Mouse (Mus musculus) heart, postnatal 14 days (tissue): Measurements from ENCODE around the gene 1110004F10Rik. TPM values are rescaled to one million over a fixed set of nuclear protein-coding genes. Genes with fewer than 3 reads are reported as not detected.
"Not testable (repeated sequence)": the region's sequence is repeated elsewhere in the genome, so short reads cannot be mapped to it uniquely, and the experiment has no call there.

Source experiments
- DNase-seq, 2 experiments: peaks; one replicate each; pipeline ENCODE4 v3.0.0; 2021 to 2022
- intact Hi-C: fragments of 180-260 bp; cut with DNase I; formaldehyde crosslinking; loops from one replicate; pipeline ENCODE4 v1.15.1; 2025
- total RNA-seq, 2 experiments: library from RNA; stranded (reverse); gene quantifications; 2 replicates each; pipeline ENCODE4 v1.2.3; 2021

The 1110004F10Rik gene
- total RNA-seq, 2 experiments from 2014 or later: 51.3 to 52.1 TPM

DNA sequence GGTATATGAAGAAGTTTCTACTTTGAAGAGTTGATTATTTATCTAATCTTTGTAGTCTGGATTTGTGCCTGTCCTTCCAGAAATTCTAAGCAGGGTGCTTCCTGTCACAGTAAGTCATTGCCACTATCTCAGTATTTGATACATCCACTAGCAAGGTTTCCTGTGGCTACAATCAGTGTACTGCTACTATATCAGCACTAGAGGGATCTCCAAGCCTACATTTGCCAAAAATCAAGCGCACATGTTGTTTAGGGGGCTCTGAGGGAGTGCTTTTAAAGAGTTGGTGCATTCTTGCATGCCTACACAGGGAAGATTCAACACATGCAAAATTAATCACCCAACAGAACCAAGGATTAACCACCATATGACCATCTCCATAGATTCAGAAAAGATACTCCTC lies 21.5 kb downstream of the 1110004F10Rik start:
- intact Hi-C loops: no loop called here
- DNase-seq: no peak

DNA sequence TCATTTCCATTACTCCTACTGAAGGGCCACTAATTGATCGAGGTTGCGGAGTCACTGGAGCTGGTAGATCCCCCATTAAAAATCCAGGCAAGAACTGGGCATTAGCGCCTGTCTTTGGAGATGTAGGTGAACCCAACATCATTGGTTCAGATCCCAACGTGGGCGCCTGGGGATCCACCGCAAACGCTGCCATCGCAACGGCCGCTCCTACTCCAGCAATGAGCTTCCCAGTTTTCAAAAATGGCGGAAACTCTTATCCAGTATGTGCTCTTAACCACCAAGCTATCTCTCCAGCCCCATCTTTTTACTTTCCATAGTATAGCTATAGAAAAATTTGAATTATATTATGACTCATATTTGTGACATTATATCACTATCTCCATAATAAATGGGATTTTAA lies 45.2 kb downstream of the 1110004F10Rik start, which contains the start of gene Gm4353:
Gene Gm4353, minus strand, starts transcription at position 270 of the 400 bp plus-strand sequence.
- intact Hi-C loops, DNase-seq: not testable (repeated sequence)

DNA sequence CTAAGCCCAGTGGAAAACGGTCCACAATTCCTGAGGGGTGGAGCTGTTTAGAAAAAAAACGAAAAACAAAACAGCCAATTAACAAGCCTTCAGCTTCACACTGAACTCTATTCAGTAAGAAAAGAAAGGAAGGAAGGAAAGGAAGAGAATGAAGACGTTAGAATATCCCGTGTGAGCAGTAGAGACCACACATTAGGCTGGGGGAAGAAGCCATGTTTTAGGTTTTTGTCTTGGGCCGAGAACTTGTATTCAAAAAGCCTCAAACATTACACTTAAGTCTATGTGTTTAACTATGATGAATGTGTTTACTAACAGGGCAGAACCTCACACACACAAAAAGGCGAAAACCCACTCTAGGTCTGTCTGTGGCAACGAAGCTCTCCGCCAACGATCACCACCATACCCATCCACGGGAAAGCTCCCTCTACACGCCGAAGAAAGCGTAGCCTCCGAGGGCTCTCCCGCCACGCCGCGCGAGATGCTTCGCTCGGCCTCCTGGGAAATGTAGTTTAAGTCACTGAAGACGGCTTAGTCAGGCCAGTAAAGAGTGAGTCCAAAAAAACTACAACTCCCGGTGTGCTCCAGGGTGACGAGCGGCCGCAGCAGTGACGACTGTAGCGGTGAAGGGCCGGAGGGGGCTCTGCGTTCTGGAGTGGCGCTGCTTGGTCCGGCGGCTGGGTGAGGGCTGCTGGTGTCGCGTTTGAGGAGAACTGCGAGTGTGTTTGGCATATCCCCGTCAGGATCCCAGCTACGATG lies 53.7 kb downstream of the 1110004F10Rik start:
- DNase-seq: peak; percentile 92 to 96
- intact Hi-C loops: no loop called here

DNA sequence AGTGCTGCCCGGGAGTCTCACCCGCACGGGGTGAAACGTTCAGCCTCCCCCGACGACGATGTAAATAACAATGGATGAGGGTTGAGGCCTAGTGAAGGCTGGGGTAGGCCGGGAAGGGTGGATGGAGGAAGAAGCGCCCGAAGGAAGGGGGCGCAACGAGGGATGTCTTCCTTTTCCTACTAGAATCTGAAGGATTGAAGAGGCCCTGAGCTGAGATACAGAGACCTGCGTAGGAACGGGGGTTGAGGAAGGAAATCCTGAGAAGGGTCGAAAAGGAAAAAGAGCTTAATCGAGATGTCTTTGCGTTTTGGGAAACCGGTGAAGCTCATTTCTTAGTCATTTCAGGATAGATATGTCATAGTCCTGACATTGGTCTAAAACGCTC lies 54.3 kb downstream of the 1110004F10Rik start:
- no peak for DNase-seq
- intact Hi-C loops: no loop called here

DNA sequence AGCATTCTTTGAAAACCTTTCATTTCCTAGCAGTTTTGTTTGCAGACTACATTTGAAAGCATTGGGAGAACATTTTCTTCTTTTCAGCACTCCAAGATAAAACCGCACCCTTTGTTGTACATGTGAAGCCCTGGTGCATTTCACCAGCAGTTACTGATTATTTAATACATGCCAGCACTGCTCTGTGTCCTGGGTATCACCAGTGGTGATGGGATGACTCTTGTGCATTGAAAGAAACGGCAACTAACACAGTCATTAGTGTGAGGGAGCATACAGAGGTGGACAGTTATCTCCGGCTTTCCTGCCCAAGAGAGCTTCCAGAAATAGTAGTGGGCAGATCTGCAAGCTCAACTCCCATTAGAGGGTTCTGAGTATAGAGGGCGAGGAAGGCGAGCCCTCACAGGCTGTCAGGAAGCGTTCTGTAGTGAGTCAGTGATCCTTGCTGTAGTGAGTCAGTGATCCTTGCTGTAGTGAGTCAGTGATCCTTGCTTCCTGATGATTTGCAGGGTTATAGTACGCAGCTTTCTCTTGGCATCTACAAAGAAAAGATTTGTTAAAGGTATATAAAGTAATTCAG lies 60.8 kb downstream of the 1110004F10Rik start:
- intact Hi-C loops: no loop called here
- DNase-seq: peak in 1 of 2 experiments; percentile 11

DNA sequence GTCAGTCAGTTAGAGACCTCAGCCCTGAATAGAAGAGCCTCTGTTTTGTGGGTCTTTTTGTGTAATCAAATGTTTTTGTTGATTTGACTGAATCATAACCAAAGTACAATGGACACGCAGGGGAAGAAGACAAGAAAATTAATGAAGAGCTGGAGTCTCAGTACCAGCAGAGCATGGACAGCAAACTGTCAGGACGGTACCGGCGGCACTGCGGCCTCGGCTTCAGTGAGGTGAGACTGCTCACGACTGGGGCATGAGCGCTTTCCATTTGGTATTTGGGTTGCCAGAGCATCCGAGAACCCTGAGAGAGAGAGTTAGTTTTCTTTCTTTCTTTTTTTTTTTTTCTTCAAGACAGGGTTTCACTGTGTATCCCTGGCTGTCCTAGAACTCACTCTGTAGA lies 63.9 kb downstream of the 1110004F10Rik start:
- intact Hi-C loops: no loop called here

DNA sequence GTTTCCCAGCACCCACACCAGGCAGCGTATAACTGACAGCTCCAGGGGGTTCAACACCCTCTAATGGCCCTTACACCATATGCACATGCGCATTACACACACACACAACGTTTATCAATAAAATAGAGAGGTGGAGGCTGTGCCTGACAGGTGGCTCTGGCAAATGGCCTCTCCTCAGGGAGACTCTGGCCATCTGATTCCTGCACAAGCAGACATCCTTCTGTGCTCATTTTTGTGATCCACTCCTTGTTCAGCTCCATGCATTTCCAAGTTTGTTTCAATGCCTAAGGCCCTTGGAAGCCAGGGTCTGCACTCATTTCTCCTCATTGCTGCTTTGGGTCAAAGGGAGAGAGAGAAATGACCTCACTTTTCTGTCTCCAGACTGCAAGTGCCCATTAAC lies 71.5 kb downstream of the 1110004F10Rik start:
- no peak for DNase-seq
- intact Hi-C loops: no loop called here

More for the DNA sequence above, 63.9 kb downstream of the 1110004F10Rik start:
- no peak for DNase-seq

DNA sequence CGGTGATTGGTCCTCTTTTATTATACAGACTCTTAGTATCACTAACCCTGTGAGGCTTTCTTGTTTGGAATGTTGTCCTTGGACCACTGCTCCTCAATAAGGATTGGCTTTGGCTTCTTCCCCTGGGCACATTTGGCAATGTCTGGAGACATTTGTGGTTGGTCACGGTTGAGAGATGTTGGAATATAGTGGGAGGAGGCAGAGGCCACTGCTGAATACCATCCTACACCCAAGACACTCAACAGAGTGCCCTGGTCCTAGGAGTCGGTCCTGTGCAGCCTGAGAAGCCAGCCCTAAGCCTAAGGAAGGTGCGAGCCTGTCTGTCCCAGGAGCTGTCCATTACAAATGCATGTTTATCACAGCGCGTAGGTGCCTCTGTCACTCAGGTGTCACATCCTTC lies 72.3 kb downstream of the 1110004F10Rik start:
- intact Hi-C loops: no loop called here
- no peak for DNase-seq

DNA sequence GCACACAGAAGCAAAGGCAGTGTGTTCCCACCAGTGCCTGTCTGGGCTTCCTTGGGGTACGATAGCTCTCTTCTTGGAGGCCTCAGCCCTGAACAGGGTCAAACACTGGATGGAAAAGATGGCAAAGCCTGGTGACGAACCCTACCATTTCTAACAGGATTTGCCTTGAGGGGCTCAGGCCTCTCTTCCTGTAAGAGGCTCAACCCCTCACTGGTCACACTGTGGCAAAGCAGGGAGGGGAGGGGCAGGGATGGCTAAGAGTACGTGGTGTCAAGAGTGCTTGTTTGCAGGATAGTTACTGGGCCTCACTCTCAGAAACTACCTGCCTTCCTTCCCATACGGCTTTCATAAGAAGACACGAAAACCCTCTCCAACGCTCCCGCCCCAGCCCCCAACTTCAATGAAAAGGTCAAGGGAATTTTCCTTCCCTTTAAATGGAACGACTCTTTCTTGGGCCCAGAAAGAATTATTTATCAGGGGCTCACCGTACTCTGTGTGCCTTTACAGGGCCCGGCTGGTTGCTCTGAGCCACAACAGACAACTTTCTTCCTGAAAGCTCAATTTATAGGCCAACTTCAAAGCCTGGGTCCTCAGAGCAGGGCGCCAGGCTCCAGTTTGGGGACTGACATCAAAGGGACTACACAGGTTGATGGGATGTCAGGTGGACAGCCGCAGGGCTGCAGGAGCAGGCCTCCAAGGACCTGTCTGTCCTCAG lies 76.2 kb downstream of the 1110004F10Rik start:
- intact Hi-C loops: no loop called here
- no peak for DNase-seq

DNA sequence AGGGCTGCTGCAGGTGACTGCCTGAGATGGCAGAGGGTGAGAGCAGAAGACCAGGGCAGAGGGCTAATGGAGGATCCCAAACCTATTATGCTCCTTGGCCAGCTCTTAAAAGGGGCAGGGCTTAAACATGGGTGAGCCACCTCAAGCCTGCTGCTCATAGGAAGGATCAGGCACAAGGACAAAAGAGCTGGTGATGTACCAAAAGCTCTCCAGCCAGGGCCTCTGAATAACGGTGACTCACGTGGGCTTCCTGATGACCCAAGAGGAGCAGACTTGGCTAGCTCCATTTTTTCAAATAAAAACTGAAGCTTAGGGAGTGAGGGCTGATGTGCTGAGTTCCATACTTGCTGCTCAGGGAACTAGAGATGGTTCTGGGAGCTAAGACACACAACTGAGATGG lies 76.8 kb downstream of the 1110004F10Rik start:
- no peak for DNase-seq
- intact Hi-C loops: no loop called here

DNA sequence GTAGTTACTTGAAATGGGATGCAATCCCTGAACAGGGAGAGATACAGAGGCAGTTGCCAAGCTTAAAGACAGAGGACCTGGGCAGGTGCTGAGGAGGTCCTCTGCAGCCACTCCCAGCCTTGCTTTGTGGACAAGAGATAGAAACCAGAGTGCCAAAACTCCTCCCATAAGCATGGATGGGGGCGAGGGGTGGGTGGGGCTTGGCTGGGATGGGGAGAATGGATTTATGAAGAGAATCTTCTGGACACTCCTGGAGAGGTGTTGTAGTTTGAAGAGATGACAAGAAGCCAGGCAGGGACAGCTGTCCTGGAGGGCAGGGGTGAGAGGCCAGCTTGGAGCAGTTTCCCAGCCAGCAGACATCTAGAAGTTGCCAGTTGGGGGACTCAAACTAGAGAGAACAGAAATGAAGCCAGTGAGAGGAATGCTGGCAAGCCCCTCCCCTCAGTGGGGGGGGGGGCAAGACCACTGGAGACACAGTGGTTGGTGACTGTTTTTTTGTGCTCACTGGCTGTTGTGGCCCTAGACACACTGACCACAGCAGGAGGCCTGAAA lies 80.2 kb downstream of the 1110004F10Rik start:
- no peak for DNase-seq
- intact Hi-C loops: no loop called here

DNA sequence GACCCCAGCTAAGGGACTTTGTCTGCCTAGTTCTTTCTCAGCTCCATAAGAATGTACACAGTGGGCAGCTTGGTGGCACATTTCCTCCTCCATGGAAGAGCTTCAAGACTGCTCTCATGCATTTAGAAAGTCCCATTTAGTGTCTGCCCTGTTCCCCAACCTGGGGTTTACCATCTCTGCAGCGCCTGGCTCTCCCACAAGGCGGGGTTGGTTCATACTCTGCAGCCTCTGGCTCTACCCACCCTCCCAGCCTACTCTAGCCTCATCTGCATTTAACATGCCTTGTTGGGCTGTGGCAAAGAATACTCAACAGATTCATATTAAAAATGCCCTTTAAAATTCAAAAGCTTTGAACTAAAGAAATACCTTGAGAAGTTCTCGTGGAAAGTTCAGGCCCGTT lies 81.5 kb downstream of the 1110004F10Rik start:
- intact Hi-C loops: no loop called here

DNA sequence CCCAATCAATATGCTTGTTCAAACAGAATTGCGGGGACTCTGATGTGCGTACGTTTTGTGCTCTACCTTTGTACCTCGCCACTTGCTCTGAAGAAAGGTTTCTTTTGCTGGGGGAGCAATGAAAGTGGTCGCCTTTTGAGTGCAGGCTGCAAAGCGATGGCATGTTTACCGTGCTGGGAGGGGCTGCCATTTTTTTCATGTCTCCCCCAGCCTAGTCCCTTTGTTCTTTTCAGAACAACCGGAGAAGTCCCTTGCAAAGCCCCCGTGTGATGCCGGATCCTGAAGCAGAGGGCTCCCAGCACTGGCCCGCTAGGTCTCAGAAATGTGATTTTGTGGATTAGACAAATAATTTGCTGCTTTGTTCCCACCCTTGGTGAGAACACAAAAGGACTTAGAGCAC lies 82.0 kb downstream of the 1110004F10Rik start:
- intact Hi-C loops: no loop called here
- no peak for DNase-seq

More for the DNA sequence above, 81.5 kb downstream of the 1110004F10Rik start:
- DNase-seq: no peak

DNA sequence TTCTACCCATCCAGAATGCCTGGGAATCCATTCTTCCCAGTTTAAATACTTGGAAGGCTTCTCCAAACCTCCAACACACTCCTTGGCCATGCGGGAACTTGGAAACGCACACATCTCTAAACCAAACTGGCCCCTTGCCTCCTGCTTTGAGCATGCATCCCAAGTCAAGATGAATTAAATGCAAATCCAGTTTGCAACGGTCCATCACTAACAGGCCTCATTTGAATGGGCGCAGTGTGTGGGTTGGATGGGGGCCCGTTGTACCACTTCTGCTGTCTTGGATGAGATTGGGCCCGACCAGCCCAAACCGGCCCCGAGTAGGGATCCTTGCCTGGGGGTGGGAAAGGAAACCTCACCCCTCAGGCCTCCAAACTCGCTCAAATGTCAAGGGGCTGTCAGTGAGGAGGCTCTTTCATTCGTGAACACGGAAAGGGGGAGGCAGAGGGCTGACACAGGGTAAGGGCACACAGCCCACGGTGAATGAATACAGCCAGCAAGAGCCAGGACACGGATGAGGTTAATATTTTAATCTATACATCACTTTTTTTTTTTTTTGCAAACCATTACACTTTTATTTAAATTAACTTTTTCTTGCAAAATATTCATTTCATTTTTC lies 83.9 kb downstream of the 1110004F10Rik start:
- no peak for DNase-seq
- intact Hi-C loops: no loop called here

DNA sequence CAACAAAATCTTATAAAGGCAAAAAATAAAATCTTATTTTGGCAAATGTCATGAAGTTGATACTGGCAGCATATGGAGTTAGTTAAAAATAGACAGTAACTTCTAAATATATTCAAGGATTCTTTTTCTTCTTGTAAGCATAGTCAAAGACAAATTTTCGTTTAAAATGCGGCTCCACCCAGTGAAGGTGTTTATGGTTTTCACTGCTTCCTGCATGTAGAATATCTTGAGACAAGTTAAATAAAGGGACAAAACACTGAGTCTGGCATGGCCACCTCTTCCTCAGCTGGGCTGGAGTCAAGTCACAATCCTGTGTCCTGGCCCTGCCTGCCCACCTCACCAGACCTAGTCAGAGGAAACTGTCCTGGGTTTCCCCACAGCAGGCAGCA lies 84.4 kb downstream of the 1110004F10Rik start:
- DNase-seq: no peak
- intact Hi-C loops: no loop called here

DNA sequence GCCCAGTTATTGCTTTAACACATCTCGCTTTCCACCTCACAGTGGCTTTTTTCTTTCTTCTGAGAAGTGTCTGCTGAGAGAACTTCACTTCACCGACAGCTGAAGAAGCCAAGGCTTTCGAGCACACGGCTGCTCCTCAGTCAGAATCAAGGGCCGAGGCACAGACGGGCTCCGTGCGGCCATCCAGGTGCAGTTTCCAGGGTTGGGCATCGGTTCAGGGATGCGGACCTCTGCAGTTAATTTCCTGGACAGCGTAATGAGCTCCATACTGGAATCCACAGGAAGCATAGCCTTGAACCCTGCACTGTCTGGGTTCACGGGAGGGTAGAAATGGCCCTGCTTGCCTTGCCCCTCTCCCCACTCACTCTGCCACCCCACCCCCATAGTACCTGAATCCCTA lies 84.9 kb downstream of the 1110004F10Rik start:
- no peak for DNase-seq
- intact Hi-C loops: no loop called here

DNA sequence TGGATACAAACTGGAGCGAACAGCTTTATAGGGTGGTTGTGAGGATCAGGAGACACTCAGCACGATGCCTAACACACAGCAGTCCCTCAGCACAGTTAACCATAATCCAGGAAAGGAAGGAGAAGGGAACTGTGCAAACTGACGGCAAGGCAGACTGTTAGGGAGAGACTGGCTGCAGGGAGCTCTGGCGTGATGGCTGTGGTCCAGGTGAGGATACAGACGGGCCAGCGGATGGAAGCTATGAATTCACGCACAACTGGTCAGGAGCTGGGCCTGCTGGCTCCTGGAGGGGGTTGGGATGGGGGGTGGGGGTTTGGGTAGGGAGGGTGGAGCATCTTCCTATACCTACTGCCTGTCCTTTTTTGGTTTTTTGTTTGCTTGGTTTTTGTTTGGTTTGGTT lies 86.5 kb downstream of the 1110004F10Rik start:
- intact Hi-C loops: no loop called here

DNA sequence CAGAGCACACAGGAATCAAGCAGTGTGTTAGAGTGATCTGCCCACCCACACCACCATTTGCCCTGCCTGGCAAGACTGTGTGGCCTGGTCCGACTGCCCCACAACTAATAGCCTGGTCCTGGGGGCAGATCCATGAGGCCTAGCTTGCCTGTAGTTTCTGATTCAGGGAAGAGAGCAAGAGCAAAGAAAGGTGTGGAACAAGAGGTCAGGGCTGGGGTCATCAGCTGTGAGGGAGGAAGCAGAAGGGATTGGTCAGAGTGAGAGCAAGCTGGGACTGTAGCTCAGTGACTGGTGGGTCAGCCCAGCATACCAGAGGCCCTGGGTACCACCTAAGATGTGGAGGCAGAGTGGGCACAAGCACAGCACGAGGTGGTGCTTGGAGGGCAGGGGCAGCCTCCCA lies 87.9 kb downstream of the 1110004F10Rik start:
- intact Hi-C loops: no loop called here
- DNase-seq: no peak

More for the DNA sequence above, 86.5 kb downstream of the 1110004F10Rik start:
- no peak for DNase-seq

DNA sequence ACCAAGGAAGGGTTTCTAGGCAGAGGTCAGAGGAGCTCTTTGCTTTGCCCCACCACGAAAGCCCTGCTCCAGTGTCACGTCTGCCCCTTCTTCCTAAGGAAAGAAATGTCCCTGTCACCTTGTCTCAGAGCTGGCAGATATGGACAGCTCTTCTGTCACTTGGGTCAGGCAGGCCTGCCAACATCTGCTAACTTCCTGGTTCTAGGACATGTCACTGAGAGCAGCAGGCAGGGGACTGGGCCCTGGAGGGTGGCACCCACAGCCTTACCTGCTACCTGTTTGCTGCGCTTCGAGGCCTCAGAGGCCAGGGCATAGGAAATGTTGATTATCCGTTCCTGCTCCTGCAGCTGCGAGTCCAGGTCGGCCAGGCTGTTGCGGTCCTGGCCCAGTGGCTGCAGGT lies 89.1 kb downstream of the 1110004F10Rik start:
- intact Hi-C loops: no loop called here
- DNase-seq: no peak

DNA sequence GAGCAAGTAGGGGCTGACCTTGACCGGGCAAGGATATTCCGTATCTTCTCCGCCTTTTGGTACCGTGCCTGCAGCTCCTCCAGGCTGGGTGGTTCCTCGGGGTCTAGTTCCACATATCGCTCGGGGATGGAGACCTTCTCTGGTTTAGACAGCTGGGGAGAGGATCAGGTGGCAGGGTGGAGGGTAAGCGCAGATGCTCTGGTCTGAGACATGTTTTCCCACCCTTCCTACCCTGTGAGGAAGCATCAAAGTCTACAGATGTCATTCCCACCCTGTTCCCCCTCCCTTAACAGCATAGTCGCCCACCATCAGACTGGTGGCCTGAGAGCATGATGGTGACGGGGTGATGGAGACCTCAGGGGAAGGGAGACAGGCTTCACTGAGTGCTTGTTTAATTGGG lies 90.2 kb downstream of the 1110004F10Rik start:
- intact Hi-C loops: no loop called here
- no peak for DNase-seq

DNA sequence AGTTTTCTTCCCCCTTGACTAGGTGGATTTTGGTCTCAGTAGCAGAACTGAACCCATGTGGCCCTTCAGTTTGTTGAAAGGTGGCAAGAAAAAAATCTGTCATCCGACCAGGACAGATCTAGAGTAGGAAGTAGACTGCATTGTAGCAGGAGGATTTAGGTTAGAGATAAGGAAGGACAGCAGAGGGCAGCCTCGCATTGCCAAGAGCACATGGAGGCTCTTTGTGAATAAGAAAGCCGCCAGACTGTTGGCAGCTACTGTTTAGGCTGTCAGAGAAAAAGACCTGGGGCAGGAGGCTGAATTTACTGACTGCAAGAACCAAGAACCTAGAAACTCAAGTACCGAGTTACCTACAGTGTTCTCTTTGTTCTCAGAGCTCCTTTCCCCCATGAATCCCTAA lies 92.2 kb downstream of the 1110004F10Rik start:
- DNase-seq: no peak
- intact Hi-C loops: loop anchor here (10.0 kb wide), 1 partner anchor 193 kb away; no protein-coding TSS in a partner anchor
